Comparison of ENCODE assay signal across 23 mouse cellular contexts in genomic region chr10:21393390-21393789, GRCm38 (mm10). TPM values are rescaled to one million over a fixed set of nuclear protein-coding genes. Genes with fewer than 3 reads are reported as not detected.
"Had no signal": no experiment of that assay in that cellular context is flagged by ENCODE, and none has a peak within 500 bp of the region (broad histone marks: within the 10 kb centered on the region; RNA-seq: fewer than 3 reads in every experiment).

No protein-coding gene starts in this region.

- H3K4me1 ChIP-seq: limb, embryonic 10.5 days; limb, embryonic 13.5 days had no signal

- H3K27ac ChIP-seq: kidney, postnatal 0 days; limb, embryonic 10.5 days; limb, embryonic 13.5 days; liver, embryonic 13.5 days; macrophage; stomach, postnatal 0 days had no signal

- ATAC-seq: intestine, postnatal 0 days; lung, postnatal 0 days had no signal

- H3K9ac ChIP-seq: limb, embryonic 13.5 days; liver, embryonic 13.5 days; lung, embryonic 14.5 days had no signal

- DNase-seq: kidney, adult 2 months; kidney, postnatal 25 days; liver; liver, embryonic 13.5 days; lung, embryonic 14.5 days; midbrain, embryonic 14.5 days; right cerebral cortex, postnatal 4 days; thymus, adult 2 months; thymus, postnatal 25 days had no signal

- H3K4me3 ChIP-seq: limb, embryonic 10.5 days; limb, embryonic 13.5 days; liver, embryonic 13.5 days; megakaryocyte, embryonic 14.5 days had no signal

- H3K27me3 ChIP-seq: limb, embryonic 13.5 days; liver, embryonic 13.5 days had no signal

- H3K36me3 ChIP-seq: limb, embryonic 10.5 days; limb, embryonic 13.5 days; liver, embryonic 13.5 days had no signal

- H3K9me3 ChIP-seq: limb, embryonic 10.5 days; limb, embryonic 13.5 days; liver, embryonic 13.5 days had no signal

RNA-seq across cellular contexts. Expression of gene Aldh8a1, which starts 16.3 kb away (rescaled TPM):
- total RNA-seq: layer of hippocampus, postnatal 14 days had no signal
- polyA plus RNA-seq: intestine, embryonic 14.5 days; intestine, postnatal 0 days; large intestine, adult 2 months; lung, embryonic 14.5 days; macrophage; midbrain, embryonic 11.5 days; midbrain, embryonic 14.5 days; midbrain, postnatal 0 days; neural tube, embryonic 11.5 days had no signal
